Mouse (Mus musculus) liver, embryonic 16.5 days (tissue): ENCODE measurements around the gene Csf1. TPM values are rescaled to one million over a fixed set of nuclear protein-coding genes. Genes with fewer than 3 reads are reported as not detected.

Experiments used
- ATAC-seq: fragments of 200-750 bp; cut with Nextera tagmentation; 2 replicates; pipeline ENCODE4 v1.8.0; 2017; ENCODE audit warnings: low read depth, mild to moderate bottlenecking, moderate number of reproducible peaks, moderate library complexity
- H3K27ac ChIP-seq: fragments of 300-500 bp; sonication (generic); 2 replicates; pipeline ENCODE4 v1.5.1; 2014; ENCODE audit warnings: mild to moderate bottlenecking, low read length
- H3K27me3 ChIP-seq: fragments of 300-500 bp; sonication (generic); 2 replicates; pipeline ENCODE4 v1.6.1; 2014; ENCODE audit warnings: low read depth, low read length, mixed read lengths; ENCODE audit not compliant: control insufficient read depth, insufficient read depth
- H3K36me3 ChIP-seq: fragments of 300-500 bp; sonication (generic); 2 replicates; pipeline ENCODE4 v1.6.1; 2014; ENCODE audit warnings: mild to moderate bottlenecking; ENCODE audit not compliant: control insufficient read depth, insufficient read depth
- H3K4me1 ChIP-seq: fragments of 300-500 bp; sonication (generic); 2 replicates; pipeline ENCODE4 v1.6.1; 2014; ENCODE audit warnings: low read depth, low read length, mixed read lengths; ENCODE audit not compliant: control insufficient read depth
- H3K4me2 ChIP-seq: fragments of 300-500 bp; sonication (generic); 2 replicates; pipeline ENCODE4 v1.6.1; 2014; ENCODE audit warnings: low read depth, low read length, mixed read lengths
- H3K4me3 ChIP-seq: fragments of 300-500 bp; sonication (generic); 2 replicates; pipeline ENCODE4 v1.5.1; 2014; ENCODE audit warnings: low read depth, mild to moderate bottlenecking, low read length
- H3K9ac ChIP-seq: fragments of 300-500 bp; sonication (generic); 2 replicates; pipeline ENCODE4 v1.6.1; 2014; ENCODE audit warnings: low read depth, low read length
- H3K9me3 ChIP-seq: fragments of 300-500 bp; sonication (generic); replicated peaks from 2 replicates; pipeline ENCODE4 v1.6.1; 2016; ENCODE audit warnings: low read length; ENCODE audit not compliant: control insufficient read depth
- WGBS: fragments of 180-500 bp; shearing (Covaris S2); extraction: QIAGEN DNeasy Blood & Tissue Kit; methylation state at CpG from one replicate; pipeline ENCODE4 v1.1.7; 2014; ENCODE audit not compliant: insufficient replicate concordance; 5-methylcytosine and 5-hydroxymethylcytosine counted together
- polyA plus RNA-seq: library from polyadenylated mRNA; unstranded; fragments of >200 nt; fragmentation: Nextera tagmentation; extraction: Ambion mirVana; gene quantifications from 2 replicates; pipeline ENCODE4 v1.2.1, GENCODE M21; 2015

Csf1 gene
- polyA plus RNA-seq, 1 experiment from 2014 or later = 7.9 TPM

DNA sequence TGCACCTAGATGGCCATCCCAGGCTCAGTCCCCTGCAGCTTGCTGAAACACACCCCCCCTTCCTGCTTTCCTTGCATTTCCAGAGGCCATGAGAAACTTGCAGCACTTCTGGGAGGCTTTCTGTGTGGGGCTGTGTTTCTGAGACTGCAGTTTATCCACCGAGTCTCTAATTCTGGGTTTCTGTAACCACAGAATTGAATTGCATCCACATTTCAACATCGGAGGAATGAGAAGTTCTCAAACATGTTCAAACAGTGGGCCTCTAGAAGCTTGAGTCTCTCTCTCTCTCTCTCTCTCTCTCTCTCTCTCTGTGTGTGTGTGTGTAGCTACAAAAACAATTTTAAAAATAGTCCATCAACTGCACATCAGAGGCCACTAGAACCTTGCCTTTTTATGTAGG, 9.4 kb upstream of the Csf1 start:
- H3K9ac ChIP-seq = no peak overlapping the region
- no peaks in the 10 kb centered on the region for H3K9me3 ChIP-seq
- H3K27ac ChIP-seq = no peak overlapping the region
- H3K4me1 ChIP-seq = peaks cover 4% of the 10 kb centered on the region
- no peaks in the 10 kb centered on the region for H3K27me3 ChIP-seq
- 23% methylated on average over 2 of the region's 2 CpGs for WGBS
- no peaks in the 10 kb centered on the region for H3K36me3 ChIP-seq
- no peak for ATAC-seq
- H3K4me3 ChIP-seq = no peak overlapping the region
- no peak overlapping the region for H3K4me2 ChIP-seq

DNA sequence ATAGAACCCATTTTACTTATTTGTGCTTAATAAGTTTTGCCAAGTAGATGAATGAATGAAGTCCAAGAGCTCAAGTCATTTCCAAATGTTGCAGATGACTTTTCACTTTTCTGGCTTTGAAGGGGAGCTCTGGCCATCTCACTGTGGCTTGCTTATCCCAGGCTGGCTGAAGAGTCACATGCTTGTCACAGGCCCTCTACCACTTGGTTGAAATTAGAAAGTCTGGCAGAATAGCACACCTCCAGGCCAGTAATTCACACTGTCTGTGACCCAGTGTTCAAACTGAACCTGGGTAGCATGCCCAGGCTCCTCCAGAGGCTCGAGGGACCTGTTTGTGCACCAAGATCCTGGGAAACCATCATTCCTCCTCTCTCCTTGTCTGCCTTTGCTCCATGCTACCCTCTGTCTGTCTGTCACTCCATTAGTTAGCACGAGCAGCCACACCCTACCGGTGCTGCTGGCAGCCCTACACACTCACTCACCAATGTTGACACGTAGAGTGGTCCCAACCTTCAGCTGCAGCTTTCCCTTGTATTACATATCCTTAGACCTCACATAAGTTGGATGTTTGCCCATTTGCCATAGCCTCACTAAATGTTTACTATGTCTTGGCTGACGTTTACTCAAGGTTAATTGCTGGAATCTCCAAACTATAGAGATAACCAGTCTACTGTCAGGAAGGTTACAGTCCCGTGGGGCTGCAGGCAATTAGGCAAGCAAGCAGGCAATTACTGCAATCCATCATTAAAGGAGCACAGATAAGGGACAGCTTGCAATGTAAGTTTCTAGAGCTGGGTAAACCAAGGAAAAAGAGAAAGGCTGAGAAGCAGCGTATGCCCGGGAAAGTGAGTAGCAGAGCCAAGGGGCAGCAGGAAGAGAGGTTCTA, 8.1 kb upstream of the Csf1 start:
- H3K4me3 ChIP-seq = no peak overlapping the region
- 0 out of 2 replicates have a peak, but pooled peaks have one; percentile 14 for ATAC-seq
- no peaks in the 10 kb centered on the region for H3K36me3 ChIP-seq
- no peaks in the 10 kb centered on the region for H3K9me3 ChIP-seq
- no peak overlapping the region for H3K27ac ChIP-seq
- H3K4me2 ChIP-seq = no peak overlapping the region
- 42% methylated on average over 8 of the region's 8 CpGs for WGBS
- H3K9ac ChIP-seq = no peak overlapping the region
- H3K4me1 ChIP-seq = peaks cover 4% of the 10 kb centered on the region
- no peaks in the 10 kb centered on the region for H3K27me3 ChIP-seq

DNA sequence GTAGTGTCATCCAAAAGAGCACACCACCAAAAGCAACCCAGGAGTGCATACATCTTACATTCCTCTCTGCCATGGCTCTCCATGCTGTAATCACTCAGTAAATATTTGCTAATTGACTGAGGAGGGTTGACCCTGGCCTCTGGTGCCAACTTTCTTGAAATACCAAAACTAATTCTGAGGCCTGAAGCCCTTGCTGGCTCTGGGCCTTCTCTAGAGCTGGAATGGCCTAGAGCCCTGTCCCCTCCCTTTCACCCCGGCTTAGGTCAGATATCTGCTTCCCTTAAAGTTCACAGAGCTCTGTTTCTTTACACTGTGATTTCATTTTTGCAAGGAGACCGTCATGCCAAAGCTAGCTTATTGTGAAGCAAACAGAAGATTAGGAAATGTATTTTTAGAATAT, 6.5 kb upstream of the Csf1 start:
- H3K4me2 ChIP-seq = no peak overlapping the region
- no peak overlapping the region for H3K27ac ChIP-seq
- H3K4me3 ChIP-seq = no peak overlapping the region
- H3K9ac ChIP-seq = no peak overlapping the region
- H3K36me3 ChIP-seq = no peaks in the 10 kb centered on the region
- 34% methylated on average over 2 of the region's 2 CpGs for WGBS
- peaks cover 4% of the 10 kb centered on the region for H3K4me1 ChIP-seq
- H3K27me3 ChIP-seq = no peaks in the 10 kb centered on the region
- peak; percentile 32; the same call in 1 of the 2 replicates for ATAC-seq
- H3K9me3 ChIP-seq = no peaks in the 10 kb centered on the region

DNA sequence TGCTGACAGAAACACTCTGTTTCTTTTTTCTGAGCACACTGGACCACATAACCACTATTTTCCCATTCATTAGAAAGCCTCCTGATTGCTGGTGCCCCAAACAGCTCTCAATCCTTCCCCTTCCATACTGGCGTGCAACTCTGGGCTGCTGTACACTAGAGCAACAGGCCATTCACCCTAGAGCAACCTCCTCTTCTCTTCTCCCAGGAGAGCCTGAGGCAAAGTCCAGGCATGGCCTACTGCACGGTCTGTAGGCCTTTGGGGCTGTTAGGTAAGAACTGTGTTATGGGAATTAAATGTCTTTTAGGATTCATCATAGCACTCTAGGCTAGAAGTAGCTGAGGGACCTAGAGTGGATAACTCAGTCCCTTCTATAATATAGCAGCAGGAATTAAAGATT, 5.7 kb upstream of the Csf1 start:
- ATAC-seq = peak; percentile 74
- WGBS = 44% methylated on average over 2 of the region's 2 CpGs
- no peak overlapping the region for H3K27ac ChIP-seq

DNA sequence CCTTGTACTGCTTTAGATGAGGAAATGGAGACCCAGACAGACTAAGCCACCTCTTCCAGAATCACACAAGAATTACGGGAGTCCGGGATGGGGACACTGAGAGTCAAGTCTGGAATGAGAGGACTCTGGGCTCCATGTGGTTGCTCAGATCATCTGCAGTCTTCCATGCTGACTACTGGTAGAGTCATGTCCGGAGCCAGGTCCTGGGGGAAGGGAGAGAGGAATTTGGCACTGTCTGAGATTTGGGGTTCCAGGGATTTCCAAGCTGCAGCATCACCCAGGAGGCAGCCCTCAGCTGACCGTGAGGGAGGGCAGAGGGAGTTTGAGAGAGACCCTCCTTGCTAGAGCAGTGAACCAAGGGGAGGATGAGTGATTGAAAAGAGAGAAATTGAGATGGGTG, 3.3 kb upstream of the Csf1 start:
- peaks cover 25% of the 10 kb centered on the region for H3K27me3 ChIP-seq
- H3K9ac ChIP-seq = no peak overlapping the region
- no peak for ATAC-seq
- no peak overlapping the region for H3K4me2 ChIP-seq
- no peak overlapping the region for H3K27ac ChIP-seq
- H3K4me3 ChIP-seq = no peak overlapping the region
- 63% methylated on average over 4 of the region's 4 CpGs for WGBS
- H3K4me1 ChIP-seq = peaks cover 4% of the 10 kb centered on the region
- H3K9me3 ChIP-seq = no peaks in the 10 kb centered on the region
- no peaks in the 10 kb centered on the region for H3K36me3 ChIP-seq

More for the DNA sequence above, 5.7 kb upstream of the Csf1 start:
- no peak overlapping the region for H3K9ac ChIP-seq
- no peak overlapping the region for H3K4me2 ChIP-seq
- no peaks in the 10 kb centered on the region for H3K9me3 ChIP-seq
- no peaks in the 10 kb centered on the region for H3K36me3 ChIP-seq
- peaks cover 4% of the 10 kb centered on the region for H3K27me3 ChIP-seq
- no peak overlapping the region for H3K4me3 ChIP-seq
- H3K4me1 ChIP-seq = peaks cover 4% of the 10 kb centered on the region

DNA sequence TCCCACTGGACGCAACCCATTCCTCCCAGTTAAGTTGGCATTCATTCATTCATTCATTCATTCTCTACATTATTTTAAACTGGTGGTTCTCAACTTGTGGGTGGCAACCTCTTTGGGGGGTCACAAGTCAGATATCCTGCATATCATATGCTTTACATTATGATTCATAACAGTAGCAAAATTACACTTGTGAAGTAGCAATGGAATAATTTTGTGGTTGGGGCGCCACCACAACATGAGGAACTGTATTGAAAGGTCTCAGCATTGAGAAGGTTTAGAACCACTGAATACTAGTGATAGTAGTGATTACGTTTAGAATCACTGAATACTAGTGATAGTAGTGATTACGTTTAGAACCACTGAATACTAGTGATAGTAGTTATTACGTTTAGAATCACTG, 1.2 kb upstream of the Csf1 start:
- Histone ChIP-seq H3K9ac (no peak overlapping the region), H3K4me2 (no peak overlapping the region), H3K36me3 (no peaks in the 10 kb centered on the region), H3K4me1 (peaks cover 3% of the 10 kb centered on the region; the same call in 1 of the 2 replicates), H3K27me3 (peaks cover 25% of the 10 kb centered on the region), H3K9me3 (no peaks in the 10 kb centered on the region), H3K27ac (no peak overlapping the region), H3K4me3 (no peak overlapping the region)
- WGBS = 63% methylated on average over 5 of the region's 5 CpGs
- ATAC-seq = no peak

DNA sequence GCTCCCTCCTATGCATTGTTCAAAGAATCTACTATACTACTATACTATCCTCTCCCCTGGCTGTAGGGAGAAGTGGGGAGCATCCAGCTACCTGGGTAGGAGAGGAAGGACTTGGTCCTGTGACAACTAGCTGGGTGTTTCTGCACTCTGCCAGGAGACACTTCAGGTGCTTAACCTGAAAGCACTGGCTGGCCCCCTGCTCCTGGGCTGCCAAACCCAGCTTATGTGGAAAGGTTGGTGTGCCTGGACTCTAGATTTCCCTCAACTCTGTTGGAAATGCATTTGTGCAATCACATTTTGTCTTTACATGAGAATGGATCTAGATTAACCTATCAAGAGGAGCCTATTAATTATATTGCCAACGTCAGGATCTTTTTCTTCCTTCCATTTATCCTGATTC, 502 bp upstream of the Csf1 start:
- Histone ChIP-seq H3K27ac (no peak overlapping the region), H3K4me3 (no peak overlapping the region), H3K9ac (no peak overlapping the region), H3K4me2 (no peak overlapping the region), H3K36me3 (no peaks in the 10 kb centered on the region), H3K9me3 (no peaks in the 10 kb centered on the region), H3K27me3 (peaks cover 25% of the 10 kb centered on the region), H3K4me1 (peaks cover 3% of the 10 kb centered on the region; the same call in 1 of the 2 replicates)
- 51% methylated on average over 1 of the region's 1 CpGs for WGBS
- no peak for ATAC-seq

DNA sequence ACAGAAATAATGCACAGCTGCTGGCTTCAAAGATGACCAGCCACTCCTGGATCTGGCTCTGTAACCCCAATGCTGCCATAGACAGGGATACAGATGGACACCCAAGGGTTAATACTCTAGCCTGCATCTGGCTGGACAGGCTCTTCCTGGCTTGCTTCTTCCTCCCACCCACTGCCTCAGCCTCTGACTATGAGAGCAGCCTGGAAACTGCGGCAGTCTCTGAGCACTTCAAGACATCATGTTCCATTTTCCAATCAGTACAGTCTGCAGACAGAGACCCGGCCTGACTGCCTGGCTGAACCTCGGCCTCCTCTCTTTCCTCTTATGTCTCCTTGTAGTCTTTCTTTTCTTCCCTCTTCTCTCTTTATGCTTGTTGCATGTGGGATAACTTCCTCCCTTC, 1.6 kb downstream of the Csf1 start:
- WGBS = 16% methylated on average over 3 of the region's 3 CpGs
- Histone ChIP-seq H3K4me1 (peaks cover 3% of the 10 kb centered on the region; the same call in 1 of the 2 replicates), H3K9me3 (no peaks in the 10 kb centered on the region), H3K4me2 (peak overlapping the region; percentile 64), H3K36me3 (no peaks in the 10 kb centered on the region), H3K9ac (no peak overlapping the region), H3K27me3 (peaks cover 25% of the 10 kb centered on the region), H3K27ac (no peak overlapping the region), H3K4me3 (peak overlapping the region; percentile 66)
- no peak for ATAC-seq

DNA sequence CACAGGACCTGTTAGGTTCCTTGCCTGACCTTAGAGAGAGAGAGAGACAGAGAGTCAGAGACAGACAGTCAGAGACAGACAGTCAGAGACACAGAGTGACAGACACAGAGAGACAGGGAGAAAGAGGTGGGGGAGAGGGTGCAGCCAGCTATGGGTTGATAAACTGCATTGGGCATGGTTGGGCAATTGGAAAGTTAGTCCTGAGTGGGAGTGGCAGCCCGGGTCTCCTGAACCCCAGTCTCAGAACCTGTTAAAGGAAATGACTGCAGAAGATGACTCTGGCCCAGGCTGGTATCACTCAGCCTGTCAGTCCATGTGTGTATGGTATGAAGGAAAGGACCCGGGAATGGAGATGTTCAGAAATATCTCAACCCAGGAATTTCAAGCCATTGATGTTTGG, 2.1 kb downstream of the Csf1 start:
- H3K4me3 ChIP-seq = peak overlapping the region; percentile 66; the same call in 1 of the 2 replicates
- ATAC-seq = no peak
- H3K27ac ChIP-seq = no peak overlapping the region
- no peaks in the 10 kb centered on the region for H3K9me3 ChIP-seq
- 44% methylated on average over 2 of the region's 2 CpGs for WGBS
- H3K36me3 ChIP-seq = no peaks in the 10 kb centered on the region
- H3K4me2 ChIP-seq = 0 out of 2 replicates have a peak overlapping the region, but pooled peaks have one; percentile 64
- H3K27me3 ChIP-seq = peaks cover 25% of the 10 kb centered on the region
- no peak overlapping the region for H3K9ac ChIP-seq
- H3K4me1 ChIP-seq = peaks cover 3% of the 10 kb centered on the region; the same call in 1 of the 2 replicates
